Mouse (Mus musculus) liver, embryonic 12.5 days (tissue): ENCODE data around the gene Plekha6. TPM values are rescaled to one million over a fixed set of nuclear protein-coding genes. Genes with fewer than 3 reads are reported as not detected.

Source experiments
- ATAC-seq: fragments of 200-750 bp; cut with Nextera tagmentation; 2 replicates; pipeline ENCODE4 v1.8.0; 2017; ENCODE audit warnings: moderate number of reproducible peaks, mild to moderate bottlenecking, moderate library complexity
- H3K27ac ChIP-seq: fragments of 300-500 bp; sonication (generic); 2 replicates; pipeline ENCODE4 v1.5.1; 2016; ENCODE audit warnings: mild to moderate bottlenecking
- H3K27me3 ChIP-seq: fragments of 300-500 bp; sonication (generic); replicated peaks from 2 replicates; pipeline ENCODE4 v1.6.1; 2016; ENCODE audit warnings: mild to moderate bottlenecking, moderate library complexity
- H3K36me3 ChIP-seq: fragments of 300-500 bp; sonication (generic); 2 replicates; pipeline ENCODE4 v1.6.1; 2016; ENCODE audit warnings: mild to moderate bottlenecking, moderate library complexity
- H3K4me1 ChIP-seq: fragments of 300-500 bp; sonication (generic); 2 replicates; pipeline ENCODE4 v1.6.1; 2016
- H3K4me2 ChIP-seq: fragments of 300-500 bp; sonication (generic); 2 replicates; pipeline ENCODE4 v1.6.1; 2016; ENCODE audit warnings: mild to moderate bottlenecking, moderate library complexity
- H3K4me3 ChIP-seq: fragments of 300-500 bp; sonication (generic); 2 replicates; pipeline ENCODE4 v1.5.1; 2016; ENCODE audit warnings: mild to moderate bottlenecking, moderate library complexity
- H3K9ac ChIP-seq: fragments of 300-500 bp; sonication (generic); 2 replicates; pipeline ENCODE4 v1.6.1; 2016; ENCODE audit warnings: mild to moderate bottlenecking, moderate library complexity
- H3K9me3 ChIP-seq: fragments of 300-500 bp; sonication (generic); replicated peaks from 2 replicates; pipeline ENCODE4 v1.6.1; 2016; ENCODE audit warnings: mild to moderate bottlenecking, moderate library complexity
- WGBS: fragments of 180-500 bp; shearing (Covaris S2); methylation state at CpG from one replicate; pipeline ENCODE4 v1.1.7; 2016; ENCODE audit not compliant: insufficient replicate concordance; 5-methylcytosine and 5-hydroxymethylcytosine counted together
- polyA plus RNA-seq: library from polyadenylated mRNA; unstranded; fragments of >200 nt; fragmentation: Nextera tagmentation; extraction: Ambion mirVana; gene quantifications from 2 replicates; pipeline ENCODE4 v1.2.1, GENCODE M21; 2016

Gene Plekha6
- polyA plus RNA-seq, 1 experiment from 2014 or later: 2.2 TPM

GRCm38 (mm10) chr1:133148122-133148521 is 15.9 kb upstream of the Plekha6 start:
- Histone ChIP-seq H3K4me3 (no peak overlapping the region), H3K9me3 (0 out of 2 replicates have a peak, but pooled peaks cover 5% of the 10 kb centered on the region), H3K27me3 (no peaks in the 10 kb centered on the region), H3K9ac (no peak overlapping the region), H3K36me3 (no peaks in the 10 kb centered on the region; the same call in 1 of the 2 replicates), H3K4me2 (no peak overlapping the region), H3K4me1 (no peaks in the 10 kb centered on the region), H3K27ac (no peak overlapping the region)
- 78% methylated on average over 8 of the region's 8 CpGs for WGBS
- no peak for ATAC-seq

DNA sequence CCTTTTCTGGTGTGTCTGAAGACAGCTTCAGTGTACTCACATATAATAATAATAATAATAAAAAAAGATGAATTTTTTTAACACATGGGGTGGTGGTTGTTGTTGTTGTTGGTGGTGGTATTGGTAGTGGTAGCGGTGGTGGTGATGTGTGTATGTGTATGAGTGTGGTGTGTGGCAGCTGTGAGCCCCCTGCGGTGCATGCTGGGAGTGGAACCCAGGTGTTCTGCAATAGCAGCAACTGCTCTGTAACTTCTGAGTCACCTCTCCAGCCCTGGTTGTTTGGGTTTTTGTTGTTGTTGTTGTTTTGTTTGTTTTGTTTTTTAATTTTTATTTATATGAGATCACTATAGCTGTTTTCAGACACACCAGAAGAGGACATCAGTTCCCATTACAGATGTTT is 13.5 kb upstream of the Plekha6 start:
- WGBS: 88% methylated on average over 2 of the region's 2 CpGs
- Histone ChIP-seq H3K4me3 (no peak overlapping the region), H3K9me3 (0 out of 2 replicates have a peak, but pooled peaks cover 5% of the 10 kb centered on the region), H3K27me3 (peaks cover 6% of the 10 kb centered on the region; the same call in 1 of the 2 replicates), H3K4me1 (no peaks in the 10 kb centered on the region), H3K9ac (no peak overlapping the region), H3K27ac (no peak overlapping the region), H3K4me2 (no peak overlapping the region), H3K36me3 (no peaks in the 10 kb centered on the region)
- ATAC-seq: no peak

DNA sequence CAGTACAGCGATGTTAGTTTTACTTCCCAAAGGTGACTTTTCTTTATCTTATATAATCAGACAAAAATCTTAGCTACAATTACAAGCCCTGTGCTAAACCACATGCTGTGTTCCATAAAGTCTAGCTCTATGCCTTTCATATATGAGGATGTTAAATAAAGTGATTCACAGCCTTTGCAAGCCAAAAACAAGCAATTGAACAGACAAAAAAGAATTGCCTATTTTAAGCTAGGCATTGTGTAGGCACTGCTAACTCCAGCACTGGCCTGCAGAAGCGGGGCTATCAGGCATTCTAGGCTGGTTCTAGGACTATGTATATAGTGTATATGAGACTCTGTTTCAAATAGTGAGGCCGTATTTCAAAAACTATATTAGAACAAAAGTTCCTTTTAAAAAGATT is 11.8 kb upstream of the Plekha6 start:
- Histone ChIP-seq H3K27me3 (peaks cover 17% of the 10 kb centered on the region; the same call in 1 of the 2 replicates), H3K4me1 (no peaks in the 10 kb centered on the region), H3K27ac (no peak overlapping the region), H3K4me3 (no peak overlapping the region), H3K4me2 (no peak overlapping the region), H3K9ac (no peak overlapping the region), H3K36me3 (no peaks in the 10 kb centered on the region), H3K9me3 (0 out of 2 replicates have a peak, but pooled peaks cover 5% of the 10 kb centered on the region)
- no peak for ATAC-seq
- WGBS: 75% methylated on average over 3 of the region's 3 CpGs

DNA sequence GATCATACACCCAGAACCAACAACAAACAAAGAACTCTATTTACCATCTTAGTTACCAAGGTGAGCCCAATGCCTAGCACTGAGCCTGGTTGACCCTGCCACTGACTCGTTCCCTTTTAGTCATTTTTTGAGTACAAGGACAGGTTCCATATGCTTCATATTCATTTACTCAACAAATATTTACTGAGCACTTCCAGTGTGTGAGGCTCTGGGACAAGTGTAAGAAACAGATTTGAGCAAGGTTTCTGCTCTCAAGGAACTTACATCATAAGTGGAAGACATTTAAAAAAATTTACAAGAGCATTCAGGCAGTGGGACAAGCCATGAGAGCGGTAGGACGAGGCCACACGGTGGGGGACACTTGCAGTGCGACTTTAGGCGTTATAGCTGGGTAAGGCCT is 8.7 kb upstream of the Plekha6 start:
- H3K36me3 ChIP-seq: no peaks in the 10 kb centered on the region
- WGBS: 75% methylated on average over 6 of the region's 6 CpGs
- H3K4me2 ChIP-seq: no peak overlapping the region
- H3K27ac ChIP-seq: no peak overlapping the region
- ATAC-seq: no peak
- H3K9me3 ChIP-seq: no peaks in the 10 kb centered on the region
- no peak overlapping the region for H3K9ac ChIP-seq
- no peaks in the 10 kb centered on the region for H3K4me1 ChIP-seq
- H3K27me3 ChIP-seq: peaks cover 46% of the 10 kb centered on the region
- no peak overlapping the region for H3K4me3 ChIP-seq

DNA sequence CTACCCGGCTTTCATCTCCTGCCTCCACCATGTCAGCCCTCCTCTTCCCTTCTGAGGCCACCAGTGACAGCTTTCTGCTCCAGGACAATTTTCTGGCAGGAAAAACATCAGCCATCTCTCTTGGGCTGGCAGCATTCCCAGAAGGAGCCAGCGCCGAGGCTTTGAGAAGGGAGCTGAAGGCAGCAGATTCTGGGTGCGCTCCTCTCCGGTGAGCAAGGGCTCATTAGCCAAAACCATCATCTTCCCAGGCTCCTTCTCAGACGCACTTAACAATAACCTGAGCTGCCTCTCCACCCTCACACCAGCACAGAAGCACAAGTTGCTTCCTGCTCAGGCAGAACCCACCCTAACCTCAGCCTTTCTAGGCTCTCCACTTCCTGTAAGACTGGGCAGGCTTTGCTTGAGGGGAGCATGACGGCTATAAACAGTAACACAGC is 4.9 kb upstream of the Plekha6 start:
- 29% methylated on average over 7 of the region's 7 CpGs for WGBS
- no peak overlapping the region for H3K4me2 ChIP-seq
- no peak overlapping the region for H3K27ac ChIP-seq
- H3K36me3 ChIP-seq: no peaks in the 10 kb centered on the region
- ATAC-seq: no peak
- H3K9me3 ChIP-seq: no peaks in the 10 kb centered on the region
- no peak overlapping the region for H3K4me3 ChIP-seq
- peaks cover 8% of the 10 kb centered on the region for H3K4me1 ChIP-seq
- no peak overlapping the region for H3K9ac ChIP-seq
- H3K27me3 ChIP-seq: peaks cover 83% of the 10 kb centered on the region

- H3K9me3 ChIP-seq: no peaks in the 10 kb centered on the region
- H3K9ac ChIP-seq: no peak overlapping the region
- ATAC-seq: no peak
- H3K4me1 ChIP-seq: peaks cover 15% of the 10 kb centered on the region
- H3K4me3 ChIP-seq: no peak overlapping the region
- H3K27me3 ChIP-seq: peaks cover 92% of the 10 kb centered on the region
- H3K4me2 ChIP-seq: no peak overlapping the region
- 35% methylated on average over 4 of the region's 4 CpGs for WGBS
- no peaks in the 10 kb centered on the region for H3K36me3 ChIP-seq
- H3K27ac ChIP-seq: no peak overlapping the region
Measured at GRCm38 (mm10) chr1:133161559-133161958, 2.5 kb upstream of the Plekha6 start.

DNA sequence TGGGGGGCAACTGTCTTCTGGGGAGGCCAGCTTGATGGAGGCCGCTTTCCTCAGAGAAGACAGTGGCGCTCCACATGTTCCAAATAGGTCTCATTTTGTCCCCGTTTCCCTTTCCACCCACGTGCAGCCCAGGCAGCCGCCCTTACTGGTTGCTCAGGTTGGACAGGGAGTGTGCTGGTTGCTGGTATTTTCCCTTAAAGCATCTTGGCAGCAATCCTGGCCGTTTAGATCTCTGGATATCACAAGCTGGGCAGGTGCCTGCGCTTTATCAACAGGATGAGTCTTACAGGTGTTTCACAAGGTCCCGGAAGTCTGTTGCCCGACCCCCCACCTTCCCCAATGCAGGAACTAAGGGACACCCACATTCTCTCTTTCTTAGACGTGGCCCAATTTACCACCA is 2.0 kb upstream of the Plekha6 start:
- H3K9ac ChIP-seq: no peak overlapping the region
- H3K27me3 ChIP-seq: peaks cover 96% of the 10 kb centered on the region
- peaks cover 15% of the 10 kb centered on the region for H3K4me1 ChIP-seq
- H3K9me3 ChIP-seq: no peaks in the 10 kb centered on the region
- no peak overlapping the region for H3K4me2 ChIP-seq
- H3K27ac ChIP-seq: no peak overlapping the region
- no peaks in the 10 kb centered on the region for H3K36me3 ChIP-seq
- H3K4me3 ChIP-seq: no peak overlapping the region
- WGBS: 52% methylated on average over 10 of the region's 10 CpGs
- no peak for ATAC-seq

- no peaks in the 10 kb centered on the region for H3K9me3 ChIP-seq
- H3K27ac ChIP-seq: no peak overlapping the region
- peaks cover 15% of the 10 kb centered on the region for H3K4me1 ChIP-seq
- H3K27me3 ChIP-seq: peaks cover 96% of the 10 kb centered on the region
- H3K36me3 ChIP-seq: no peaks in the 10 kb centered on the region
- no peak overlapping the region for H3K4me2 ChIP-seq
- no peak for ATAC-seq
- H3K9ac ChIP-seq: no peak overlapping the region
- no peak overlapping the region for H3K4me3 ChIP-seq
- 34% methylated on average over 8 of the region's 8 CpGs for WGBS
Measured at GRCm38 (mm10) chr1:133162981-133163380, 1.0 kb upstream of the Plekha6 start.

DNA sequence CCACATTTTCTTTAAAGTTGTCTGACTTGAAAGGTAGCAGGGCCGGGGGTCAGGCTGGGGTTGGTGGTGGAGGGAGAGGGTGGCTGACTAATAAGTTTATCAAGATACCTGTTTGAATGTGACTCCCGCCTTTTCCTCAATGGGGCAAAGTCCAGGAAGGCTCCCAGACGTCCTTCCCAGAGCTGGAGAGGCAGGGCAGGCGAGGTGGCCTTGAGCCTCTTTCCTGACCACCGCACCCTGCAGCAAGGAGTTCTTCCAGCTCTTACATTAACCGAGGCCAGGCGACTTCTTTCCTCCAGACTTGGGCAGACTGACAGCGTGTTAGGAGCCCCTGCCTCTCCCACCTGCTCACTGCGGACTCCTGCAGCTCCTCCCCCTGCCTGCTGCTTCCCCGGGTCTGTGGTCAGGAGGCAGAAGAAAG is 591 bp downstream of the Plekha6 start:
- peak overlapping the region; percentile 52 for H3K4me3 ChIP-seq
- H3K27me3 ChIP-seq: peaks cover 94% of the 10 kb centered on the region
- H3K9me3 ChIP-seq: no peaks in the 10 kb centered on the region
- peak overlapping the region; percentile 76 for H3K4me2 ChIP-seq
- WGBS: 3% methylated on average over 10 of the region's 10 CpGs
- peaks cover 22% of the 10 kb centered on the region for H3K4me1 ChIP-seq
- peak overlapping the region; percentile 17; the same call in 1 of the 2 replicates for H3K9ac ChIP-seq
- H3K27ac ChIP-seq: no peak overlapping the region
- ATAC-seq: no peak
- H3K36me3 ChIP-seq: no peaks in the 10 kb centered on the region

DNA sequence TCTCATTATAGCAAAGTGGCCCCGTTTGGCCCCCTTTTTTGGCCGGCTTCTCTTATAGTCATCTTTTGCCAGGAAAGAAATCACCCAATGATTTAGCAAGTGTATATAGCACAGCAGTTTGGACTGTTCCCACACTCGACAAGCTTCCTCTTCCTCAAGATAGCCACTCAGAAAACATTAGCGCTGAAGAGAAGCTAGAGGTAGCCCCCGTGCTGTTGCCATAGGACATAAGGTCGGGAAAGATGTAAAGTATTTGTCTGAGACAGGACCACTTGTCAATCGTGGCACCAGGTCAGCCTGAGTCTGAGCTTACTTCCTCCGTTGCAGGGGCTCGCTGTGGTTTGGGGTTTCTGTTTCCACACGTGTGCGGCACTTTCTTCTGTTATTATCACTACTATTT is 1.1 kb downstream of the Plekha6 start:
- no peak for ATAC-seq

GRCm38 (mm10) chr1:133168318-133169060 is 4.5 kb downstream of the Plekha6 start:
- H3K9me3 ChIP-seq: no peaks in the 10 kb centered on the region
- H3K27me3 ChIP-seq: peaks cover 94% of the 10 kb centered on the region
- peaks cover 20% of the 10 kb centered on the region for H3K4me1 ChIP-seq
- H3K36me3 ChIP-seq: no peaks in the 10 kb centered on the region
- no peak overlapping the region for H3K9ac ChIP-seq
- peak overlapping the region; percentile 33 for H3K4me2 ChIP-seq
- H3K4me3 ChIP-seq: no peak overlapping the region
- H3K27ac ChIP-seq: no peak overlapping the region
- 42% methylated on average over 19 of the region's 19 CpGs for WGBS
- ATAC-seq: no peak

More for the DNA sequence above, 1.1 kb downstream of the Plekha6 start:
- Histone ChIP-seq H3K9ac (no peak overlapping the region), H3K4me2 (peak overlapping the region; percentile 76; the same call in 1 of the 2 replicates), H3K9me3 (no peaks in the 10 kb centered on the region), H3K27me3 (peaks cover 95% of the 10 kb centered on the region), H3K4me1 (peaks cover 22% of the 10 kb centered on the region), H3K4me3 (no peak overlapping the region), H3K36me3 (no peaks in the 10 kb centered on the region), H3K27ac (no peak overlapping the region)
- 8% methylated on average over 11 of the region's 11 CpGs for WGBS

GRCm38 (mm10) chr1:133170196-133170595 is 6.2 kb downstream of the Plekha6 start:
- Histone ChIP-seq H3K27ac (no peak overlapping the region), H3K9me3 (no peaks in the 10 kb centered on the region), H3K4me1 (peaks cover 6% of the 10 kb centered on the region), H3K27me3 (peaks cover 84% of the 10 kb centered on the region), H3K9ac (no peak overlapping the region), H3K4me3 (no peak overlapping the region), H3K4me2 (no peak overlapping the region), H3K36me3 (no peaks in the 10 kb centered on the region)
- no peak for ATAC-seq
- 69% methylated on average over 8 of the region's 8 CpGs for WGBS
